Mouse (Mus musculus): ENCODE results near the gene Phb. TPM values are rescaled to one million over a fixed set of nuclear protein-coding genes. Genes with fewer than 3 reads are reported as not detected.

Gene Phb
- polyA plus RNA-seq, 2 experiments = 124 to 153 TPM

- TF ChIP-seq EP300 (IDR thresholded peaks at IDR 0.05; ENCODE audit: low read depth) (no peak), CTCF (IDR thresholded peaks at IDR 0.05; ENCODE audit: low read depth) (no peak)
- H3K4me2 ChIP-seq (ENCODE audit: low read depth) = no peak overlapping the region
- no peak overlapping the region for H3K9ac ChIP-seq (replicated peaks)
- no peaks in the 10 kb centered on the region for H3K4me1 ChIP-seq (replicated peaks; ENCODE audit: control insufficient read depth in 2 of 2, insufficient read depth in 2 of 2, low read length in 1 of 2)
- peaks cover 28% of the 10 kb centered on the region for H3K27me3 ChIP-seq (ENCODE audit: control insufficient read depth, insufficient read depth, low read length)
- no peaks in the 10 kb centered on the region for H3K36me3 ChIP-seq (replicated peaks; ENCODE audit: control insufficient read depth, insufficient read depth, low read depth)
- H3K4me3 ChIP-seq (ENCODE audit: insufficient read depth in 1 of 2, low read depth in 2 of 2, low read length in 2 of 2) = no peak overlapping the region
- no peaks in the 10 kb centered on the region for H3K9me3 ChIP-seq (ENCODE audit: control insufficient read depth, low read length)
- no peak for ATAC-seq (ENCODE audit: insufficient read depth)
- DNase-seq (ENCODE audit: low read depth in 3 of 3, low spot score in 3 of 3) = no peak
- WGBS (ENCODE audit: insufficient replicate concordance) = 39% methylated on average over 7 of the region's 7 CpGs
- no peak overlapping the region for H3K27ac ChIP-seq
Observed at GRCm38 (mm10) chr11:95649560-95649959, 17.2 kb upstream of the Phb start.

- H3K9ac ChIP-seq (replicated peaks) = no peak overlapping the region
- DNase-seq (ENCODE audit: low read depth in 3 of 3, low spot score in 3 of 3) = no peak
- no peak overlapping the region for H3K4me3 ChIP-seq (ENCODE audit: insufficient read depth in 1 of 2, low read depth in 2 of 2, low read length in 2 of 2)
- H3K4me1 ChIP-seq (replicated peaks; ENCODE audit: control insufficient read depth in 2 of 2, insufficient read depth in 2 of 2, low read length in 1 of 2) = no peaks in the 10 kb centered on the region
- WGBS (ENCODE audit: insufficient replicate concordance) = 21% methylated on average over 2 of the region's 2 CpGs
- H3K27ac ChIP-seq = no peak overlapping the region
- H3K27me3 ChIP-seq (ENCODE audit: control insufficient read depth, insufficient read depth, low read length) = peaks cover 23% of the 10 kb centered on the region
- no peaks in the 10 kb centered on the region for H3K9me3 ChIP-seq (ENCODE audit: control insufficient read depth, low read length)
- no peaks in the 10 kb centered on the region for H3K36me3 ChIP-seq (replicated peaks; ENCODE audit: control insufficient read depth, insufficient read depth, low read depth)
- no peak for TF ChIP-seq EP300 (IDR thresholded peaks at IDR 0.05; ENCODE audit: low read depth)
- no peak for TF ChIP-seq CTCF (IDR thresholded peaks at IDR 0.05; ENCODE audit: low read depth)
- ATAC-seq (ENCODE audit: insufficient read depth) = no peak
- H3K4me2 ChIP-seq (ENCODE audit: low read depth) = no peak overlapping the region
Observed at GRCm38 (mm10) chr11:95650001-95650400, 16.8 kb upstream of the Phb start.

GRCm38 (mm10) chr11:95650981-95651380, 15.8 kb upstream of the Phb start:
- WGBS (ENCODE audit: insufficient replicate concordance) = 49% methylated on average over 9 of the region's 9 CpGs
- H3K9ac ChIP-seq (replicated peaks) = no peak overlapping the region
- TF ChIP-seq EP300 (IDR thresholded peaks at IDR 0.05; ENCODE audit: low read depth) (no peak), CTCF (IDR thresholded peaks at IDR 0.05; ENCODE audit: low read depth) (no peak)
- H3K4me2 ChIP-seq (ENCODE audit: low read depth) = no peak overlapping the region
- H3K4me3 ChIP-seq (ENCODE audit: insufficient read depth in 1 of 2, low read depth in 2 of 2, low read length in 2 of 2) = no peak overlapping the region
- H3K36me3 ChIP-seq (replicated peaks; ENCODE audit: control insufficient read depth, insufficient read depth, low read depth) = no peaks in the 10 kb centered on the region
- no peak overlapping the region for H3K27ac ChIP-seq
- DNase-seq (ENCODE audit: low read depth in 3 of 3, low spot score in 3 of 3) = no peak
- H3K9me3 ChIP-seq (ENCODE audit: control insufficient read depth, low read length) = no peaks in the 10 kb centered on the region
- ATAC-seq (ENCODE audit: insufficient read depth) = no peak
- H3K27me3 ChIP-seq (ENCODE audit: control insufficient read depth, insufficient read depth, low read length) = peaks cover 15% of the 10 kb centered on the region
- no peaks in the 10 kb centered on the region for H3K4me1 ChIP-seq (replicated peaks; ENCODE audit: control insufficient read depth in 2 of 2, insufficient read depth in 2 of 2, low read length in 1 of 2)

- 40% methylated on average over 4 of the region's 4 CpGs for WGBS (ENCODE audit: insufficient replicate concordance)
- no peaks in the 10 kb centered on the region for H3K4me1 ChIP-seq (replicated peaks; ENCODE audit: control insufficient read depth in 2 of 2, insufficient read depth in 2 of 2, low read length in 1 of 2)
- no peak overlapping the region for H3K9ac ChIP-seq (replicated peaks)
- no peak overlapping the region for H3K4me2 ChIP-seq (ENCODE audit: low read depth)
- TF ChIP-seq CTCF (IDR thresholded peaks at IDR 0.05; ENCODE audit: low read depth) (no peak), EP300 (IDR thresholded peaks at IDR 0.05; ENCODE audit: low read depth) (no peak)
- no peak for DNase-seq (ENCODE audit: low read depth in 3 of 3, low spot score in 3 of 3)
- no peaks in the 10 kb centered on the region for H3K9me3 ChIP-seq (ENCODE audit: control insufficient read depth, low read length)
- ATAC-seq (ENCODE audit: insufficient read depth) = no peak
- H3K27me3 ChIP-seq (ENCODE audit: control insufficient read depth, insufficient read depth, low read length) = no peaks in the 10 kb centered on the region; the same call in 1 of the 2 replicates
- no peak overlapping the region for H3K27ac ChIP-seq
- no peak overlapping the region for H3K4me3 ChIP-seq (ENCODE audit: insufficient read depth in 1 of 2, low read depth in 2 of 2, low read length in 2 of 2)
- no peaks in the 10 kb centered on the region for H3K36me3 ChIP-seq (replicated peaks; ENCODE audit: control insufficient read depth, insufficient read depth, low read depth)
Observed at GRCm38 (mm10) chr11:95657449-95657848, 9.3 kb upstream of the Phb start.

- WGBS (ENCODE audit: insufficient replicate concordance) = under 1% methylated on average over 11 of the region's 11 CpGs
- peaks cover 2 to 7% of the 10 kb centered on the region in 2 experiments for H3K4me1 ChIP-seq (replicated peaks; ENCODE audit: control insufficient read depth in 2 of 2, insufficient read depth in 2 of 2, low read length in 1 of 2)
- DNase-seq (ENCODE audit: low read depth in 3 of 3, low spot score in 3 of 3) (peak; percentile 33 to 45 (median 38)), ATAC-seq (ENCODE audit: insufficient read depth) (peak; percentile 66)
- TF ChIP-seq CTCF (IDR thresholded peaks at IDR 0.05; ENCODE audit: low read depth) (no peak), EP300 (IDR thresholded peaks at IDR 0.05; ENCODE audit: low read depth) (0 out of 2 replicates have a peak, but pooled peaks have one; percentile 11)
- no peaks in the 10 kb centered on the region for H3K9me3 ChIP-seq (ENCODE audit: control insufficient read depth, low read length)
- peak overlapping the region; percentile 92 for H3K4me2 ChIP-seq (ENCODE audit: low read depth)
- peaks cover 3% of the 10 kb centered on the region for H3K36me3 ChIP-seq (replicated peaks; ENCODE audit: control insufficient read depth, insufficient read depth, low read depth)
- H3K9ac ChIP-seq (replicated peaks) = peak overlapping the region; percentile 79
- peak overlapping the region; percentile 80 to 99 for H3K4me3 ChIP-seq (ENCODE audit: insufficient read depth in 1 of 2, low read depth in 2 of 2, low read length in 2 of 2)
- H3K27me3 ChIP-seq (ENCODE audit: control insufficient read depth, insufficient read depth, low read length) = no peaks in the 10 kb centered on the region
- H3K27ac ChIP-seq = peak overlapping the region; percentile 41
Observed at GRCm38 (mm10) chr11:95667177-95667576, 420 bp downstream of the Phb start.
